Mouse (Mus musculus): ENCODE data around the gene Spsb3. TPM values are rescaled to one million over a fixed set of nuclear protein-coding genes. Genes with fewer than 3 reads are reported as not detected.

Spsb3 gene
- total and polyA plus RNA-seq, 2 experiments from 2014 or later, result 94.9 to 135 TPM

GRCm38 (mm10) chr17:24881738-24882440 is 4.6 kb upstream of the Spsb3 start:
- peaks cover 6% of the 10 kb centered on the region for H3K4me1 ChIP-seq (ENCODE audit: insufficient read depth, low read length)
- H3K36me3 ChIP-seq (ENCODE audit: insufficient read depth, low read length), result peaks cover 6% of the 10 kb centered on the region; the same call in 1 of the 2 replicates
- H3K4me3 ChIP-seq (ENCODE audit: low read length), result no peak overlapping the region
- no peak overlapping the region for H3K27ac ChIP-seq
- WGBS, result 45% methylated on average over 7 of the region's 7 CpGs
- DNase-seq (ENCODE audit: low spot score), result peak; percentile 38
- TF ChIP-seq CTCF (IDR thresholded peaks at IDR 0.05; ENCODE audit: low read depth), result peak; percentile 68
- no peak for ATAC-seq
- no peak overlapping the region for H3K9ac ChIP-seq (replicated peaks; ENCODE audit: low read length)
- no peaks in the 10 kb centered on the region for H3K27me3 ChIP-seq (ENCODE audit: insufficient read depth, low read length)
- H3K4me2 ChIP-seq (ENCODE audit: low read depth, low read length), result no peak overlapping the region
- no peaks in the 10 kb centered on the region for H3K9me3 ChIP-seq (ENCODE audit: low read length)

- Histone ChIP-seq H3K4me3 (ENCODE audit: low read length) (no peak overlapping the region), H3K4me1 (ENCODE audit: insufficient read depth, low read length) (peaks cover 16% of the 10 kb centered on the region), H3K36me3 (ENCODE audit: insufficient read depth, low read length) (peaks cover 8% of the 10 kb centered on the region; the same call in 1 of the 2 replicates), H3K9me3 (ENCODE audit: low read length) (no peaks in the 10 kb centered on the region), H3K9ac (replicated peaks; ENCODE audit: low read length) (no peak overlapping the region), H3K4me2 (ENCODE audit: low read depth, low read length) (no peak overlapping the region), H3K27me3 (ENCODE audit: insufficient read depth, low read length) (no peaks in the 10 kb centered on the region), H3K27ac (no peak overlapping the region)
- ATAC-seq, result no peak
- WGBS, result 92% methylated on average over 6 of the region's 6 CpGs
- no peak for DNase-seq (ENCODE audit: low spot score)
- TF ChIP-seq CTCF (IDR thresholded peaks at IDR 0.05; ENCODE audit: low read depth), result no peak
These were observed 2.1 kb upstream of the Spsb3 start for GRCm38 (mm10) chr17:24884391-24884790.

GRCm38 (mm10) chr17:24885356-24886133 is 898 bp upstream of the Spsb3 start:
- Histone ChIP-seq H3K4me1 (ENCODE audit: insufficient read depth, low read length) (peaks cover 16% of the 10 kb centered on the region), H3K27me3 (ENCODE audit: insufficient read depth, low read length) (no peaks in the 10 kb centered on the region), H3K9me3 (ENCODE audit: low read length) (no peaks in the 10 kb centered on the region), H3K4me2 (ENCODE audit: low read depth, low read length) (peak overlapping the region; percentile 94), H3K9ac (replicated peaks; ENCODE audit: low read length) (peak overlapping the region; percentile 65), H3K36me3 (ENCODE audit: insufficient read depth, low read length) (peaks cover 16% of the 10 kb centered on the region), H3K4me3 (ENCODE audit: low read length) (peak overlapping the region; percentile 84), H3K27ac (peak overlapping the region; percentile 54)
- ATAC-seq (no peak), DNase-seq (ENCODE audit: low spot score) (no peak)
- WGBS, result 25% methylated on average over 22 of the region's 22 CpGs
- no peak for TF ChIP-seq CTCF (IDR thresholded peaks at IDR 0.05; ENCODE audit: low read depth)

- Histone ChIP-seq H3K36me3 (ENCODE audit: insufficient read depth, low read length) (peaks cover 21% of the 10 kb centered on the region), H3K27me3 (ENCODE audit: insufficient read depth, low read length) (no peaks in the 10 kb centered on the region), H3K9me3 (ENCODE audit: low read length) (no peaks in the 10 kb centered on the region), H3K4me2 (ENCODE audit: low read depth, low read length) (peak overlapping the region; percentile 65), H3K27ac (peak overlapping the region; percentile 88), H3K4me1 (ENCODE audit: insufficient read depth, low read length) (peaks cover 16% of the 10 kb centered on the region), H3K9ac (replicated peaks; ENCODE audit: low read length) (peak overlapping the region; percentile 87), H3K4me3 (ENCODE audit: low read length) (peak overlapping the region; percentile 84)
- 1% methylated on average over 18 of the region's 18 CpGs for WGBS
- DNase-seq (ENCODE audit: low spot score) (no peak), ATAC-seq (peak; percentile 25)
- TF ChIP-seq CTCF (IDR thresholded peaks at IDR 0.05; ENCODE audit: low read depth), result no peak
These were observed 459 bp downstream of the Spsb3 start for GRCm38 (mm10) chr17:24886932-24887271.

- H3K4me2 ChIP-seq (ENCODE audit: low read depth, low read length), result peak overlapping the region; percentile 65
- no peaks in the 10 kb centered on the region for H3K27me3 ChIP-seq (ENCODE audit: insufficient read depth, low read length)
- no peak for ATAC-seq
- peak overlapping the region; percentile 88 for H3K27ac ChIP-seq
- no peaks in the 10 kb centered on the region for H3K9me3 ChIP-seq (ENCODE audit: low read length)
- 63% methylated on average over 18 of the region's 18 CpGs for WGBS
- peaks cover 16% of the 10 kb centered on the region for H3K4me1 ChIP-seq (ENCODE audit: insufficient read depth, low read length)
- H3K9ac ChIP-seq (replicated peaks; ENCODE audit: low read length), result peak overlapping the region; percentile 87
- peaks cover 21% of the 10 kb centered on the region for H3K36me3 ChIP-seq (ENCODE audit: insufficient read depth, low read length)
- peak overlapping the region; percentile 84 for H3K4me3 ChIP-seq (ENCODE audit: low read length)
- no peak for TF ChIP-seq CTCF (IDR thresholded peaks at IDR 0.05; ENCODE audit: low read depth)
- no peak for DNase-seq (ENCODE audit: low spot score)
These were observed 1.0 kb downstream of the Spsb3 start for GRCm38 (mm10) chr17:24887291-24888080.

GRCm38 (mm10) chr17:24888862-24889261 is 2.4 kb downstream of the Spsb3 start:
- no peak overlapping the region for H3K4me2 ChIP-seq (ENCODE audit: low read depth, low read length)
- no peak overlapping the region for H3K9ac ChIP-seq (replicated peaks; ENCODE audit: low read length)
- DNase-seq (ENCODE audit: low spot score) (no peak), ATAC-seq (no peak)
- TF ChIP-seq CTCF (IDR thresholded peaks at IDR 0.05; ENCODE audit: low read depth), result no peak
- no peak overlapping the region for H3K27ac ChIP-seq
- no peaks in the 10 kb centered on the region for H3K27me3 ChIP-seq (ENCODE audit: insufficient read depth, low read length)
- peaks cover 23% of the 10 kb centered on the region for H3K36me3 ChIP-seq (ENCODE audit: insufficient read depth, low read length)
- no peak overlapping the region for H3K4me3 ChIP-seq (ENCODE audit: low read length)
- no peaks in the 10 kb centered on the region for H3K9me3 ChIP-seq (ENCODE audit: low read length)
- H3K4me1 ChIP-seq (ENCODE audit: insufficient read depth, low read length), result peaks cover 19% of the 10 kb centered on the region
- 86% methylated on average over 3 of the region's 3 CpGs for WGBS

All from hindbrain, postnatal 0 days (tissue).